Mouse (Mus musculus) ovary, adult 10 weeks (tissue): ENCODE data around the gene B4galt2. TPM values are rescaled to one million over a fixed set of nuclear protein-coding genes. Genes with fewer than 3 reads are reported as not detected.

ENCODE experiments used
- polyA plus RNA-seq: library from polyadenylated mRNA; stranded (reverse); fragments of 350-450 nt; fragmentation: Illumina TruSeq; extraction: RNeasy Lipid Tissue Mini Kit (QIAGEN cat#74804); gene quantifications from one replicate; pipeline ENCODE4 v1.2.3, GENCODE M21; 2014

B4galt2 gene
- polyA plus RNA-seq: 0.48 TPM

DNA sequence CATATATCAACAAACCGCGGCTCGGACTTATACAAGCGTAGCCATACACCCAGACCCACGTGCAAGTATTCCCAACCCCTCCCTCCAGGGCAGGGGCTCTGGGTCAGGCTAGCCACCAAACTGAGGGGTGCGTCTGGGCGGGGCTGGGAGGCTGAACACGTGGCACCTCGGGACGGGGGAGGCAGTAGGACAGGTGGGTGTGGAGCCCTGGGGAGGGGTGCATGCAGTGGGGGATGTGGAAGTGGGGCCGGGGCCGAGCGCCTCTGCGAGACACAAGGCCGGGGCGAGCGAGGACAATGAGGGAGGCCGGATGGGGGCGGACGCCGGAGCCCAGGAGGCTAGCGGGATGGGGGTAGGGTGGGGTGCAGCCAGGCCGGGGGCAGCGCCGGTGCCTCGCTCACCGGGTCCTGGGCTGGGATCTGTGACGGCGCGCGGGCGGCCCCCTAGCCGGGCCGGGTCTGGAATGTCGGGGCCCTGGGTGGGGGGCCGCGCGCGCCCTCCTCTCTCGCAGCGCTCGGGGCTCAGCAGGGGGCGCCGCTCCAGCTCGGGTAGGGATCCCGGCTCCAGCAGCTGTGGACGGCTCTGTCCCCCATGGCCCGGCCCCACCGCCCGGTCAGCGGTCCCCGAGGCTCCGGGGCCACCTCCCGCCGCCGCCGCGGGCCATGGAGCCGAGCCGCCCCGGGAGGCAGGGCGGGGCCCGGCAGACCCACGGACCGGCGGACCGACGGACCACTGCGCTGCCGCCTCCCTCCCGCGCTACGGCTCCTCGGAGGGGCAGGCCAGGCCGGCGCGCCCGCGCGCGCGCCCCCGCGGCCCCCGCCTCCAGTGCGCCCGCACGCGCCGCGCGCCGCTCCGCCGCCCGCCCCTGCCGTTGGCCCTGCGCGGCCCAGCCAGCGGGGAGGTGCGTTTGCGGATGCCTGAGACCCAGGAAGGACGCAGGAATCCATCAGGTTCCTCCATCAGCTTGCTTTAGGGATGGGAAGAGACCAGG is at the start of gene B4galt2:
Gene B4galt2 (minus strand): TSS at position 787 of the 991 bp plus-strand sequence.

GRCm38 (mm10) chr4:117929391-117929881 is 46.1 kb upstream of the B4galt2 start, which contains the start of gene Artn:
Gene Artn (minus strand): TSS chr4:117929763.

GRCm38 (mm10) chr4:117914591-117915442 is 31.5 kb upstream of the B4galt2 start, which contains the start of gene Ipo13:
Gene Ipo13 (minus strand): TSS chr4:117914999.

DNA sequence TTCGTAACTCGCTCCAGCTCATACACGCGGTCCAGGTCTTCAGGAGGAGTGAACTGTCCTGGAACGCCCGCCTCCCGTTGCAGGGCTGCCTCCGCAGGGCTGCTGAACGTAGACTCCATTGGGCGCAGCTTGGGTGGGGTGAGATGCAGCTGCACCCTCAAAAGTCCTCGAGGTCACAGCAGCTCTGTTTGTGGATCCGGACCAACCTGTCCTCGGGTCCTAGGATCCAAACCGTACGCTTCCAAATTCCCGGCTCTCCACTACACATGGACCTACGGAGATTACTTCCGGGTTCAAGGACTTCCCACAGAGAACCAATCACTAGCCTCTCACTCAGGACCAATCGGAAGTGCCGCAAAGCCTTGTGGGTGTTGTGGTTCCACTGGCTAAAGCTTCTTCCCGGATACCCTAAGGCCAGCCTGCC is 8.5 kb upstream of the B4galt2 start, which contains the start of gene Dph2:
Gene Dph2 (minus strand): TSS at position 295 of the 424 bp plus-strand sequence.

GRCm38 (mm10) chr4:117887133-117887532 is 3.8 kb upstream of the B4galt2 start, which contains the start of gene Atp6v0b:
Gene Atp6v0b (minus strand): TSS chr4:117887333.

GRCm38 (mm10) chr4:117872471-117872886 is 10.8 kb downstream of the B4galt2 start, which contains the start of gene Ccdc24:
Gene Ccdc24 (minus strand): TSS chr4:117872557.

GRCm38 (mm10) chr4:117834457-117834844 is 48.8 kb downstream of the B4galt2 start, which contains the start of gene Slc6a9:
Gene Slc6a9 (plus strand): TSS chr4:117834506.

Other genes with a start within 250 kb of the B4galt2 start
- gene Dmap1, start 201.2 kb downstream of the B4galt2 start, polyA plus RNA-seq: 1.0 TPM
- 0.26 TPM for gene Gm12845, start 159.1 kb downstream of the B4galt2 start, polyA plus RNA-seq
- gene Klf17, start 117.8 kb downstream of the B4galt2 start, polyA plus RNA-seq: 2.7 TPM
- gene Slc6a9, start 49.0 kb downstream of the B4galt2 start, polyA plus RNA-seq: 5.4 TPM
- gene Ccdc24, start 10.9 kb downstream of the B4galt2 start, polyA plus RNA-seq: not detected
- gene Atp6v0b, start 3.8 kb upstream of the B4galt2 start, polyA plus RNA-seq: 29.5 TPM
- 5.5 TPM for gene Dph2, start 8.5 kb upstream of the B4galt2 start, polyA plus RNA-seq
- gene Ipo13, start 31.5 kb upstream of the B4galt2 start, polyA plus RNA-seq: 2.8 TPM
- not detected for gene Artn, start 46.3 kb upstream of the B4galt2 start, polyA plus RNA-seq